Mouse (Mus musculus) megakaryocyte, embryonic 14.5 days (primary cell): ENCODE measurements around the gene Selenom.

ENCODE experiments used
- FLI1 ChIP-seq: IDR thresholded peaks from 2 replicates; pipeline ENCODE4 v1.6.1; 2012; ENCODE audit warnings: low read length, inconsistent platforms, mixed read lengths
- GATA1 ChIP-seq: IDR thresholded peaks from 3 replicates; pipeline ENCODE4 v1.6.1; 2012; ENCODE audit warnings: mixed read lengths, low read length, inconsistent platforms, borderline replicate concordance

DNA sequence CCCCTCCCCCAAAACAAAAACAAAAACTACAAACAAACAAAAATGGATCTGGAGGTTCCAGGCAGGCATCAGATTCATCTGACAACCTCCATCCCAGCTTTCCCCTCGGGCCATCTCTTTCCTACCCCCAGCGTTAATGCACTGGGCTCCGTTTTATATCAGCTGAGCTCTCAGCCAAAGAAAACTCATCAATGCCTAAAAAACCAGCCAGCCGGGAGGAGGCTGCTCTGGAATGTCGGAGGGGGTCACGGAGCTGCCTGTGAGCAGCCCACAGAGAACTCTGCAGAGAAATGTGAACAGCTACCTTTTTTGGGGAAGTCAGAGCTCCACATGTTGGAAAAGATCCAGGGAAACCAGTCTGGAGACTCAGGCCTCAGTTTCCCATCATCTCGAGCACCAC, 50.0 kb downstream of the Selenom start:
- no peak for TF ChIP-seq GATA1
- TF ChIP-seq FLI1, result no peak
